Mouse (Mus musculus) G1E (cell line): Measurements from ENCODE around the gene Trip6.

Experiments used
- CTCF ChIP-seq: IDR thresholded peaks from 2 replicates; pipeline ENCODE4 v1.5.1; 2012; ENCODE audit warnings: low read depth, low read length, inconsistent platforms, mixed read lengths
- GATA2 ChIP-seq: IDR thresholded peaks from 2 replicates; pipeline ENCODE4 v1.6.1; 2012; ENCODE audit warnings: low read depth, low read length, inconsistent platforms, borderline replicate concordance

- TF ChIP-seq CTCF (no peak), GATA2 (no peak)
Observed at GRCm38 (mm10) chr5:137332857-137333511, 18.8 kb upstream of the Trip6 start.
